Mouse (Mus musculus) kidney, adult 10 weeks (tissue): ENCODE measurements around the gene Tle6. TPM values are rescaled to one million over a fixed set of nuclear protein-coding genes. Genes with fewer than 3 reads are reported as not detected.

Experiments used
- polyA plus RNA-seq: library from polyadenylated mRNA; stranded (reverse); fragments of 350-450 nt; fragmentation: Illumina TruSeq; extraction: RNeasy Lipid Tissue Mini Kit (QIAGEN cat#74804); gene quantifications from one replicate; pipeline ENCODE4 v1.2.3, GENCODE M21; 2014; ENCODE audit warnings: low read depth, low replicate concordance

Tle6 gene
- 0.73 TPM for polyA plus RNA-seq

DNA sequence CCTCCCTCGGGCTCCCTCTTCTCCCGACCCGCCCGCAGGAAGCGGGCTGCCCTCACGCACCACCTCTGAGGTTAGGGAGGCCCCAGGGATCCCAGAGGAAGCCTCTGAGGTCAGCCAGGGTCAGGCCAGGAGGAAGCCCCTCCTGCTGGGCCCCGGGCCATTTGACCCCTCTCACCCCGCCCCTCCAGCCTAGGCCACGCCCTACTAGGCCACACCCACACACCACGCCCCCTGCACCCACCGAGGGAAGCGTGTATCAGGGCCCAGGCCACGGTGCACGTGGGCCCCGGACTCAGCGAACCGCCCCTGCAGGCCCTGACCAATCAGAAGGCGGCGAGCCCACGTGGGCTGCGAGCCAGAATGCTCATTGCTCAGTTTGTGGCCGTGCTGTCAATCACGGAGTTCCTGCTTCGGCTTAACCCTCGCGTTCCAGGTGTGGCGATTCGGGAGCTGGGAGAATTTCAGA, at the start of gene Tle6:
Tle6 (minus strand) TSS at position 336 of the 466 bp plus-strand sequence.

DNA sequence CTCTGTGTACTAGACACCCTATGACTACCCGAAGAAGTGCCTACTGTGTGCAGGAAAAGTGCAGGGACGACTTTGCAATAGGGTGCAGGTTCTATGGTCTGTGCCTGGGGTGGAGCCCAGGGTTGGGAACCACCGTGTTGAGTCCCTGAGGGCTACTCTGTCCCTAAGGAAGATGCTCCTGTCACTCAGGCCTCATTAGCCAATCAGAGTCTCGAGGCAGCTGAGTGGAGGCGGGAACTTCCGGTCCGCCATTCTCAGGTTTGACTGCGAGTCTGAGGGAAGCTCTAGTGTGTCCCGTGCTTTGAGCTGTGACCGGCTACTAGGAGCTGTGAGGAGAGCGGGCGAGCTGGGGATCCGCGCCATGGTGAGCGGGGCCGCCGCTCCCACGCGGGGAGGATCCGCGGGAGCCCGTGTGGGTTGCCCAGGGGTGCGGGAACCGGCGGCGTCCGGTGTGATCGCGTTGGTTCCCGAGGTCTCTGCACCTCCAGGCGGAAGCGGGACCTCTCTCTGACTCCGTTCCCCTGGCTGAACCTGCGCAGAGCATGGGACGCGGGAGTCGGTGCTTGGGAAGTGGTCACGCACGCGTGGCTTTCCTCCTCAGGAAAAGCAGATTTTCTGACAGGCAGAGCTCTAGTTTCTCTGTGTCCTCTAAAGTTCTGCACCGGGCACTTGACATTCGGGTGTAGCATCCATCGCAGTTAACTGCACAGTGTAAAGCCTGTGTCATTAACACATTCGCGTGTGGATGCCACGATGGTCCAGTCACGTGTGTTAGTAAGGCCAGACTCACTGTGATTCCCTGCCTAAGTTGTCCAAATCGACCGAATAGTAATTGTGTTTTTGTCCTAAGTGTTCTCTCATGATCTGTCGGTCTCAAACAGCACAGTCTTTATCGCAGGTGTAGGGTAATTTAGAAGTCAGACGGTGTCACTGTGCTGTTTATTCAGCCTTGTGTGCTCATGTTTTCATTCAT, 48.2 kb upstream of the Tle6 start, which contains the start of gene Gm10778:
Gm10778 (plus strand) TSS at position 257 of the 973 bp plus-strand sequence.

DNA sequence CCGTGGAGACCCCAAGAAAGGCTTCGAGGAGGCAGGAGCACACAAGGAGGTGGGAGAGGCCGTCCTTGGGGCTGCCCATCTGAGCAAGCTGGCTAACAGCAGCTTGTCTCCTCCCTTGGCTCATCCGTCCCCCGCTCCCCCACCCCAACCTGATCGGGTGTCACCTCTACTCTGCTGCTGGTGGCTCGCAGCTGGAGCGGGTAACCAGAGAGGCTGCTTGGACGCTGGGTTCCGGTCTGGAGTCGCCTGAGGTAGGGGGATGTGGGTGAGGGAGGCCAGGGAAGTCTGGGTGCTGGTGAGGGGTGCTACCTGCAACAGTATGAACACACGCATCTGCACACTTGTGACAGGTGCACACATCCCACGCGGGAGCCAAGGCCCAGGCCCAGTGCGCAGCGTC, 27.5 kb upstream of the Tle6 start, which contains the start of gene Ankrd24:
Ankrd24 (plus strand) TSS at position 151 of the 400 bp plus-strand sequence.

DNA sequence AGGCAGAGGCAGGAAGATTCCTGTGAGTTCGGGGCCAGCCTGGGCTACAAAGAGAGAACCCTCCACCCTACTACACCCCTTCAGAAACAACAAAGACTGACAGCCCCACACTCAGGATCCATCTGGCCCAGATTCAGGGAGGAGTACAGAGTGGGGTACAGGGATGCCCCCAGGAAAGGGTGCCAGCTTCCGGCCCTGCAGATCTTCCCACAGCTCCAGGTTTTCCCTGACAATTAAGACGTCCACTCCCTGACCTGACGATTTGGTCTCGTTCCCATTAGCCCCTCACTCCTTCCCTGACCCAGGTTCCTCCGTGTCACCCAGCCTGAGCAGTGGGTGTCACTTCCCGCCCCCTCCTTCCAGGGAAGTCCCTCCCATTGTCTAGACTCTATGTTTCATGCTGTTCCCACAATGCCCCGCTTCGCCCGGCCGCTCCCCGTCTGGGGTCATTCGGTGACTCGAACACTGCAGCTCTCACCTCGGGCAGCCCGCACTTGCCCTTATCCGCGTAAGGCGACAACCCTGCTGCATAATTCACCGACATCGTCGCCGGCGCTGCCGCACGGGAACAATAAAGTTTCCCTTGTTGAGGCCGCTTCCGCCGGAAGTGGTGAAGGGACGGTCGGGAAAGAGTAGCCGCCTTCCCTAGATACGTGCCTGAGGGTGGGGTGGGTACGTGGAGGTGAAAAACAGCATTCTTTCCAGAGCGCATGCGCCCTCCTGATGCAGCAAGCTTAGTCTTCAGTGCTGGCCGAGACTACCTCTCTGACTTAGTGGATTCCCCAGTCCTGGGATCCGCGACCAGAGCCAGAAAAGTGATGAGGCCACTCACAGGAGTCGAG, 26.3 kb upstream of the Tle6 start, which contains the start of gene Sirt6:
Sirt6 (minus strand) TSS at position 804 of the 842 bp plus-strand sequence.

DNA sequence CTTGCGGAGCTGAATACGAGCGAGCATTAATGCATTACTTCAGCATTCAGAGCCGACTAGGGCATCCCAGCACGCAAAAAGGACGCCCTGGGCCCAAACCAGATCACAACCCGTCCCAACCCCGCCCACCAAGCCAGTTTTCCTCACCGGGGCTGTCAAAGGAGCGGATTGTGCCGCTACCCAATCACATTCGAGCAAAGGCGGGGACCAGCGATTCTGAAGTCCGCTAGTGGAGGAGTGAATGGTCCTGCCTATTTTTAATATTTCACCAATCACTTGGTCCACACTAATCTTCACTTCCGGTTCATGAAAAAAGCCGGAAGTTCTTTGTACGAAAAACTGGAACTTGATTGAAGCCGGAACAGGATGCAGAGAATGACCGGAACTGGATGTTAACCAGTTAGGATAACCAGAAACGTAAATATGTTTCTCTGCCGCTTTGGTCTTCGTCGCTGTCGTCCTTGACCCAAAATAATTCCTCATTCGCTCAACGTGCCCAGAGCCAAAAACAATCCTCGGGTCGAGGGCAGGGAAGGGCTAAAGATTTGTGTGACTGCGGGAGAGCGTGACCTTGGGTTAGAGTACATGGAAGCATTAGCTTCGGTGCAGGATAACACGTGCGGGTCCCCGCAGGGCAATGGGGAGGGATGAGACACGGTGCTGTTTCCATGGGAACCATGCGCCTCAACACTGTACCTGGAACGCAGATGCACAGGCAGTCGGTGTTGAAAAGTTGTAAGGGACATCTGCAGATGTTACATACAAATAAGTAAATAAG, 5.3 kb upstream of the Tle6 start, which contains the start of gene BC025920:
BC025920 (plus strand) TSS at position 297 of the 778 bp plus-strand sequence.

DNA sequence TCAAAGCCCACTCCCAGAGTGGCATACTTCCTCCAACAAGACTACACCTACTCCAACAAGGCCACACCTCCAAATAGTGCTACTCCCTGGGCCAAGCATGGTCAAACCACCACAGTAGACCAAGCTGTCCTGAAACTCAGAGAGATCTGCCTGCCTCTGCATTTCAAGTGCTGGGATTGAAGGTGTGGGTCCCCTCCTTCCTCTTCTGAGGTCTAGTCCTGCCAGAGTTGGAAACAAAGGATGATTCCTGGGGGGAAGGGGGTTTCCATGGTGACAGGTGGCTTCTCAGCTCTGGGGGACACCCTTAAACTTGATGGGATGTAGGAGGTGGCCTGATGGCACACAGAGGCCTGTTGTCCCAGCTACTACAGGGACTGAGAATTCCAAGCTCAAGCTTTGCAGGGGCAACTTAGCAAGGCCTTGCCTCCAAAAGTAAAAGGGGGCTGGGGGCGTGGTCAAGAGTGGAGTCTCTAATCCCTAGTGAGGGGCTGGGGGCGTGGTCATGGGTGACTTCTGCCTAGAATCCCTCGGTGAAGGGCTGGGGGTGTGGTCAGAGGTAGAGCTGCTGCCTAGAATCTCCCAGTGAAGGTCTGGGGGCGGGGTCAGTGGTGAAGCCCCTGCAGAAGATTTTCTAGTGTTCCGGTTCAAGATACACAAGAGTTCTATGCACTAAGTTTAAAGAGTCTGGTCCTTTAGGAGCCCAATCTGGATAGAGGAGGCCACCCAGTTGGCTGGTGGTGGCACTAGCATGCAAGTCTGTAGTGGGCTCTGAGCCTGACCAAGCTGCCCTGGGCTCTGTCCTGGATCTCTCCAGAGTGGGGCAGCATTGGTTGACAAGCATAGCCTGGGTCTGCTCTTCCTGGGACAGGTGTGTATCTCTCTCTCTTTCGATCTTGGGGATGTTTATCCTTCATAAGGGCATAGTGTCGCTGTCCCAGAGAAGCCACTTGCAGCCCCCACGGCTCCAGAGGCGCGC, 26.5 kb downstream of the Tle6 start, which contains the start of gene Tle2:
Tle2 (plus strand) TSS at position 481 of the 976 bp plus-strand sequence.

DNA sequence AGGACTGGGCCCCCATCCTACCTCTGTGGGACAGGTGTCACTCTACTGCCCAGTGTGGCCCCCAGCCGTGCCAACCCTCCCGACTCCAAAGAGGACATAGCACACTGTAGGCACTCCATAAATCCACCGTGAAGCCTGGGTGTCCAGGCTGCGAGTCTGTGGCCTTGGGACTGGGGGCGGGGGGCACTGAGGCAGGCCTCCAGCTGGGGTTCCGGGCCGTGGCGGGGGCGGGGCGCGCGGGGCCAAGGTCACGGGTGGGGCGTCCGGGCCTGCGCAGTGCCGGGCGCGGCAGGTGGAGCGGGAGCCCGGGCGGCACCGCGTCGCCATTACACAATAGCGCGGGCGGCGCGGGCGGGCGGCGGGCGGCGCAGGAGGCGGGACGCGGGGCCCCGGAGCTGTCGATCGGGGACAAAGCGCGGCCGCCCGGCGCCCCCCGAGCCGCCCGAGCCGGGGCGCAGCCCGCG, 41.7 kb downstream of the Tle6 start, which contains the start of gene Aes:
Aes (plus strand) TSS at position 326 of the 464 bp plus-strand sequence.

DNA sequence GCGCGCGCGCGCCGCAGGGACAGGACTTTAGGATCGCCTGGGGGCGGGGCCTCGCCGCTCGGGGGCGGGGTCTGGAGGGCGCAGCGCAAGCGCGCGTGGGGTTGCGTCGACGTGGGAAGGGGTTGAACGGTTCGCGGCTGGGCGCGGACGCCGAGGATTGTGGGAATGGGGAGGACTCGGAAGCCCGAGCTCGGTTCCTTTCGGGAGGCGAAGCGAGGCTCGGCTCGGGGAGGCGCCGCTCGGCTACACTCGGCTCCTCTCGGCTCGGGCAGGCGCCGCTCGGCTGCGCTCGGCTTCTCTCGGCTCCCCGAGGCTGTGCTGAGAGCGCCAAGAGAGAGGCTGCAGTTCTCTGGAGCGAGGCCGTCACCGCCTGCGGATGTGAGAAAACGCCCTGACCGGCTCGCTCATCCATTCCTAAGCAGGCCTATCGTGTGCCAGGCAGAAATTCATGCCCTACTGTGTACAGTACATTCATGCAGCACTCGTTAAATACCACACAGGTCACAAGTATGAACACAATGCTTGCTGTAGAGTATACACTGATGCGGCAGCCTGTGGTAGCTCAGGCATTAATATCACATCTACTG, 55.6 kb downstream of the Tle6 start, which contains the start of gene Gna11:
Gna11 (minus strand) TSS at position 30 of the 587 bp plus-strand sequence.

Other genes with a start within 250 kb of the Tle6 start
- 0.24 TPM for gene Mfsd12, start 243.6 kb downstream of the Tle6 start, polyA plus RNA-seq
- not detected for gene 4930404N11Rik, start 235.3 kb downstream of the Tle6 start, polyA plus RNA-seq
- gene Fzr1, start 222.6 kb downstream of the Tle6 start, polyA plus RNA-seq = not detected
- not detected for gene Dohh, start 216.6 kb downstream of the Tle6 start, polyA plus RNA-seq
- not detected for gene Gm48551, start 216.6 kb downstream of the Tle6 start, polyA plus RNA-seq
- not detected for gene Gm48552, start 212.1 kb downstream of the Tle6 start, polyA plus RNA-seq
- 25.1 TPM for gene Smim24, start 208.0 kb downstream of the Tle6 start, polyA plus RNA-seq
- 11.8 TPM for gene Nfic, start 145.4 kb downstream of the Tle6 start, polyA plus RNA-seq
- gene Celf5, start 118.4 kb downstream of the Tle6 start, polyA plus RNA-seq = not detected
- 0.53 TPM for gene Ncln, start 104.7 kb downstream of the Tle6 start, polyA plus RNA-seq
- not detected for gene S1pr4, start 100.9 kb downstream of the Tle6 start, polyA plus RNA-seq
- not detected for gene Gna15, start 76.8 kb downstream of the Tle6 start, polyA plus RNA-seq
- gene Gna11, start 55.9 kb downstream of the Tle6 start, polyA plus RNA-seq = 2.5 TPM
- 18.4 TPM for gene Aes, start 41.6 kb downstream of the Tle6 start, polyA plus RNA-seq
- 6.3 TPM for gene Tle2, start 26.5 kb downstream of the Tle6 start, polyA plus RNA-seq
- 2.3 TPM for gene BC025920, start 5.2 kb upstream of the Tle6 start, polyA plus RNA-seq
- gene Sirt6, start 26.7 kb upstream of the Tle6 start, polyA plus RNA-seq = not detected
- 2.0 TPM for gene Ankrd24, start 27.5 kb upstream of the Tle6 start, polyA plus RNA-seq
- gene Gm10778, start 48.0 kb upstream of the Tle6 start, polyA plus RNA-seq = 13.7 TPM
- gene Zfp433, start 103.8 kb upstream of the Tle6 start, polyA plus RNA-seq = 19.9 TPM
- 13.5 TPM for gene Gm3055, start 170.1 kb upstream of the Tle6 start, polyA plus RNA-seq
- 4.2 TPM for gene Gm4767, start 211.1 kb upstream of the Tle6 start, polyA plus RNA-seq